Mouse (Mus musculus) hindbrain, embryonic 14.5 days (tissue): ENCODE results near the gene Pgm2l1. TPM values are rescaled to one million over a fixed set of nuclear protein-coding genes. Genes with fewer than 3 reads are reported as not detected.
A peak's percentile ranks its signal among the peaks of the same experiment; 100 is the strongest.

ENCODE experiments used
- ATAC-seq: fragments of 200-750 bp; cut with Nextera tagmentation; 2 replicates; pipeline ENCODE4 v1.8.0; 2017; ENCODE audit warnings: moderate number of reproducible peaks, mild to moderate bottlenecking, moderate TSS enrichment, moderate library complexity; ENCODE audit not compliant: low FRiP score
- DNase-seq: peaks from one replicate; pipeline ENCODE4 v3.0.0-alpha.2; 2015; ENCODE audit warnings: low spot score
- H3K27ac ChIP-seq: fragments of 300-500 bp; sonication (generic); 2 replicates; pipeline ENCODE4 v1.5.1; 2014; ENCODE audit warnings: mild to moderate bottlenecking, moderate library complexity
- H3K27me3 ChIP-seq: fragments of 300-500 bp; sonication (generic); 2 replicates; pipeline ENCODE4 v1.6.1; 2014; ENCODE audit warnings: mild to moderate bottlenecking, low read length, mixed read lengths; ENCODE audit not compliant: control insufficient read depth, insufficient read depth
- H3K36me3 ChIP-seq: fragments of 300-500 bp; sonication (generic); replicated peaks from 2 replicates; pipeline ENCODE4 v1.6.1; 2014; ENCODE audit not compliant: control insufficient read depth, insufficient read depth
- H3K4me1 ChIP-seq: fragments of 300-500 bp; sonication (generic); replicated peaks from 2 replicates; pipeline ENCODE4 v1.6.1; 2014; ENCODE audit warnings: antibody characterized with exemption, low read length, mixed read lengths; ENCODE audit not compliant: control insufficient read depth, insufficient read depth
- H3K4me2 ChIP-seq: fragments of 300-500 bp; sonication (generic); replicated peaks from 2 replicates; pipeline ENCODE4 v1.6.1; 2014; ENCODE audit warnings: mild to moderate bottlenecking, moderate library complexity
- H3K4me3 ChIP-seq: fragments of 300-500 bp; sonication (generic); replicated peaks from 2 replicates; pipeline ENCODE4 v1.5.1; 2014; ENCODE audit warnings: mild to moderate bottlenecking, low read length
- H3K9ac ChIP-seq: fragments of 300-500 bp; sonication (generic); 2 replicates; pipeline ENCODE4 v1.6.1; 2014
- H3K9me3 ChIP-seq: fragments of 300-500 bp; sonication (generic); 2 replicates; pipeline ENCODE4 v1.6.1; 2016; ENCODE audit warnings: low read length; ENCODE audit not compliant: control insufficient read depth
- WGBS: fragments of 180-500 bp; shearing (Covaris S2); extraction: QIAGEN DNeasy Blood & Tissue Kit; methylation state at CpG from one replicate; pipeline ENCODE4 v1.1.7; 2014; 5-methylcytosine and 5-hydroxymethylcytosine counted together
- polyA plus RNA-seq: library from polyadenylated mRNA; unstranded; fragments of >200 nt; fragmentation: Nextera tagmentation; extraction: Ambion mirVana; gene quantifications from 2 replicates; pipeline ENCODE4 v1.2.1, GENCODE M21; 2014

Pgm2l1 gene
- polyA plus RNA-seq, 1 experiment from 2014 or later, result 29.1 TPM

- DNase-seq (peak; percentile 66), ATAC-seq (no peak)
- Histone ChIP-seq H3K4me2 (no peak overlapping the region), H3K27ac (peak overlapping the region; percentile 59), H3K9me3 (no peaks in the 10 kb centered on the region), H3K9ac (no peak overlapping the region), H3K27me3 (no peaks in the 10 kb centered on the region), H3K4me1 (peaks cover 24% of the 10 kb centered on the region), H3K4me3 (no peak overlapping the region), H3K36me3 (no peaks in the 10 kb centered on the region)
- 60% methylated on average over 9 of the region's 9 CpGs for WGBS
Observed at GRCm38 (mm10) chr7:100216601-100217565, 10.3 kb upstream of the Pgm2l1 start.

- H3K9ac ChIP-seq, result peak overlapping the region; percentile 95
- peak overlapping the region; percentile 77 for H3K4me2 ChIP-seq
- H3K27ac ChIP-seq, result peak overlapping the region; percentile 94
- H3K27me3 ChIP-seq, result no peaks in the 10 kb centered on the region
- WGBS, result 1% methylated on average over 23 of the region's 23 CpGs
- peaks cover 19% of the 10 kb centered on the region; the same call in 1 of the 2 replicates for H3K4me1 ChIP-seq
- H3K9me3 ChIP-seq, result no peaks in the 10 kb centered on the region
- H3K4me3 ChIP-seq, result peak overlapping the region; percentile 93
- ATAC-seq (peak; percentile 56), DNase-seq (peak; percentile 41)
- H3K36me3 ChIP-seq, result no peaks in the 10 kb centered on the region
Observed at GRCm38 (mm10) chr7:100227896-100228525, 817 bp downstream of the Pgm2l1 start.

- no peaks in the 10 kb centered on the region for H3K27me3 ChIP-seq
- H3K36me3 ChIP-seq, result no peaks in the 10 kb centered on the region
- ATAC-seq, result no peak
- peak overlapping the region; percentile 93 for H3K4me3 ChIP-seq
- WGBS, result 65% methylated on average over 3 of the region's 3 CpGs
- peak overlapping the region; percentile 95 for H3K9ac ChIP-seq
- H3K9me3 ChIP-seq, result no peaks in the 10 kb centered on the region
- no peak for DNase-seq
- H3K27ac ChIP-seq, result 0 out of 2 replicates have a peak overlapping the region, but pooled peaks have one; percentile 94
- H3K4me2 ChIP-seq, result peak overlapping the region; percentile 77
- peaks cover 19% of the 10 kb centered on the region; the same call in 1 of the 2 replicates for H3K4me1 ChIP-seq
Observed at GRCm38 (mm10) chr7:100228957-100229356, 1.8 kb downstream of the Pgm2l1 start.

- H3K4me3 ChIP-seq, result no peak overlapping the region
- no peak overlapping the region for H3K27ac ChIP-seq
- H3K4me1 ChIP-seq, result peaks cover 19% of the 10 kb centered on the region; the same call in 1 of the 2 replicates
- H3K4me2 ChIP-seq, result 0 out of 2 replicates have a peak overlapping the region, but pooled peaks have one; percentile 32
- H3K9ac ChIP-seq, result no peak overlapping the region
- H3K36me3 ChIP-seq, result no peaks in the 10 kb centered on the region
- no peaks in the 10 kb centered on the region for H3K9me3 ChIP-seq
- DNase-seq (no peak), ATAC-seq (no peak)
- 100% methylated on average over 1 of the region's 1 CpGs for WGBS
- no peaks in the 10 kb centered on the region for H3K27me3 ChIP-seq
Observed at GRCm38 (mm10) chr7:100230646-100231045, 3.5 kb downstream of the Pgm2l1 start.

- Histone ChIP-seq H3K9me3 (no peaks in the 10 kb centered on the region), H3K4me2 (no peak overlapping the region), H3K27me3 (no peaks in the 10 kb centered on the region), H3K4me1 (peaks cover 19% of the 10 kb centered on the region; the same call in 1 of the 2 replicates), H3K4me3 (no peak overlapping the region), H3K27ac (no peak overlapping the region), H3K9ac (no peak overlapping the region), H3K36me3 (no peaks in the 10 kb centered on the region)
- no peak for DNase-seq
- WGBS, result 70% methylated on average over 1 of the region's 1 CpGs
- no peak for ATAC-seq
Observed at GRCm38 (mm10) chr7:100231661-100232060, 4.5 kb downstream of the Pgm2l1 start.

- H3K4me3 ChIP-seq, result no peak overlapping the region
- H3K27ac ChIP-seq, result no peak overlapping the region
- H3K4me1 ChIP-seq, result peaks cover 17% of the 10 kb centered on the region; the same call in 1 of the 2 replicates
- H3K9ac ChIP-seq, result no peak overlapping the region
- no peaks in the 10 kb centered on the region for H3K36me3 ChIP-seq
- H3K4me2 ChIP-seq, result no peak overlapping the region
- no peaks in the 10 kb centered on the region for H3K9me3 ChIP-seq
- ATAC-seq, result no peak
- H3K27me3 ChIP-seq, result no peaks in the 10 kb centered on the region
- no peak for DNase-seq
Observed at GRCm38 (mm10) chr7:100233681-100234080, 6.5 kb downstream of the Pgm2l1 start.

- ATAC-seq (peak; percentile 51; the same call in 1 of the 2 replicates), DNase-seq (peak; percentile 64)
- WGBS, result 60% methylated on average over 7 of the region's 7 CpGs
- no peaks in the 10 kb centered on the region for H3K27me3 ChIP-seq
- no peak overlapping the region for H3K27ac ChIP-seq
- no peak overlapping the region for H3K9ac ChIP-seq
- no peak overlapping the region for H3K4me2 ChIP-seq
- no peak overlapping the region for H3K4me3 ChIP-seq
- no peaks in the 10 kb centered on the region for H3K36me3 ChIP-seq
- H3K4me1 ChIP-seq, result peaks cover 12% of the 10 kb centered on the region; the same call in 1 of the 2 replicates
- no peaks in the 10 kb centered on the region for H3K9me3 ChIP-seq
Observed at GRCm38 (mm10) chr7:100234264-100234885, 7.2 kb downstream of the Pgm2l1 start.

GRCm38 (mm10) chr7:100238271-100238670, 11.1 kb downstream of the Pgm2l1 start:
- Histone ChIP-seq H3K36me3 (no peaks in the 10 kb centered on the region), H3K27me3 (no peaks in the 10 kb centered on the region), H3K4me1 (no peaks in the 10 kb centered on the region), H3K9ac (no peak overlapping the region), H3K4me3 (no peak overlapping the region), H3K4me2 (no peak overlapping the region), H3K9me3 (no peaks in the 10 kb centered on the region), H3K27ac (no peak overlapping the region)
- WGBS, result 85% methylated on average over 1 of the region's 1 CpGs
- ATAC-seq (no peak), DNase-seq (no peak)

GRCm38 (mm10) chr7:100240601-100241000, 13.4 kb downstream of the Pgm2l1 start:
- 82% methylated on average over 2 of the region's 2 CpGs for WGBS

More at GRCm38 (mm10) chr7:100240601-100241000, 13.4 kb downstream of the Pgm2l1 start:
- no peak for ATAC-seq
- H3K27ac ChIP-seq, result no peak overlapping the region
- DNase-seq, result no peak
- no peak overlapping the region for H3K4me2 ChIP-seq
- no peaks in the 10 kb centered on the region for H3K9me3 ChIP-seq
- no peak overlapping the region for H3K4me3 ChIP-seq
- H3K36me3 ChIP-seq, result 0 out of 2 replicates have a peak, but pooled peaks cover 3% of the 10 kb centered on the region
- no peaks in the 10 kb centered on the region for H3K4me1 ChIP-seq
- no peaks in the 10 kb centered on the region for H3K27me3 ChIP-seq
- H3K9ac ChIP-seq, result no peak overlapping the region
